Mouse (Mus musculus): ENCODE measurements at regions not wholly inside any gene's neighbourhood (a gene's known extent, or its start where the extent isn't known, plus 50 kb on each side); places are given as distances from the start of the nearest gene placed in this dataset.

DNA sequence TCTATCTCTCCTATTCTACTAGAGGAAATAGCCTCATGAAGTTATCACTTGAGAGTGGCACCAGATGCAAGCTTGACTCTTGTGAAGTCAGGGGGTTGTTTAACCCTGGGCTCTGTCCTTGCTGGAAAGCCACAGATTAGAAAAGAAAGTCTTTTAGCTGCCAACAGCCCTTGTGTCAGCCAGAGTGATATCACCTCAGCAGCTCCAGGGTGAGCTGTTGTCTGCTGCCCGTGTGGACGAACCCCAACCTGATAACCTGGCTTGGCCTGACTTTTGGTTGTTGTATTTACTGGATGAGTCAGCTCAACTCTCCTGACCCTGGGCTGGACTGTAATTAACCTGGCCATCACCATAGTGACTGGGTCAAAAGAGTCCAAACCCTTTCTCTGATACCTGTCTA lies 88.6 kb upstream of the Serbp1 start:
- no peak for DNase-seq

DNA sequence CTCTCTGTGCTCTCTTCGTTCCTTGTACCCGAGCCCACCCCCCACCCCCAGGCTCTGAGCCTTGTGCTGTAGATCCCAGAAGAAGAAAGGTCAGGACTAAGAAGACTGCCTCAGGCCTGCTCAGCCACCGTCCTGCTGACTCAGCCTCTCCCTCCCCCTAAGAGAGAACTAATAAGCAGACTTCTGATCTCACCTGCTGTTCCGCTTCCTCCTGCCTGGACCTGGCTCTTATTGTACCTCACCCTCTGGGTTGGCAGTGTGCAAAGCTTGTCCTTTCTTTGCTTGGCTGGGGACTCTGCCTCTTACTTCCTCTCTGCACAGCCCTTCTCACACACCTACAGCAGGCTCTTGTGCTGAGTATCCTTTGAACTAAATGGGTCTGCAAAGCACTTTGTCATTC lies 91.3 kb upstream of the Serbp1 start:
- DNase-seq = no peak

DNA sequence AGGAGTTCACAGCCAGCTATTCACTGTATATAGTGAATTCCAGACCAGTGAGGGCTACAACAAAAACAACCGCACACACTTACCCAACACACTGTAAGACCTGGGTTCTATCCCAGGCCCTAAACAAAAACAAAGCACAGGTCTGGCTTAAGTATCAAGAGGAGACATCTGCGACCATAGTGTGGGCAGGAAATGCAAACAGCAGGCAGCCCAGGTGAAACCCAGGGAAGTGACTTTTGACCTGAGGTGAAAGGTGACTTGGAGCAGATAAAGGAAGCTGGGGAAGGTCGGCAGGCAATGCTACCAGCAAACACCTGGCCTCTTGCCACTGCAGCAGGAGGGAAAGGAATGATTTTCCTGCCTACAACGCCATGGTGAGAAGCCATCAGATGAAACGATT lies 92.0 kb upstream of the Serbp1 start:
- DNase-seq = no peak

DNA sequence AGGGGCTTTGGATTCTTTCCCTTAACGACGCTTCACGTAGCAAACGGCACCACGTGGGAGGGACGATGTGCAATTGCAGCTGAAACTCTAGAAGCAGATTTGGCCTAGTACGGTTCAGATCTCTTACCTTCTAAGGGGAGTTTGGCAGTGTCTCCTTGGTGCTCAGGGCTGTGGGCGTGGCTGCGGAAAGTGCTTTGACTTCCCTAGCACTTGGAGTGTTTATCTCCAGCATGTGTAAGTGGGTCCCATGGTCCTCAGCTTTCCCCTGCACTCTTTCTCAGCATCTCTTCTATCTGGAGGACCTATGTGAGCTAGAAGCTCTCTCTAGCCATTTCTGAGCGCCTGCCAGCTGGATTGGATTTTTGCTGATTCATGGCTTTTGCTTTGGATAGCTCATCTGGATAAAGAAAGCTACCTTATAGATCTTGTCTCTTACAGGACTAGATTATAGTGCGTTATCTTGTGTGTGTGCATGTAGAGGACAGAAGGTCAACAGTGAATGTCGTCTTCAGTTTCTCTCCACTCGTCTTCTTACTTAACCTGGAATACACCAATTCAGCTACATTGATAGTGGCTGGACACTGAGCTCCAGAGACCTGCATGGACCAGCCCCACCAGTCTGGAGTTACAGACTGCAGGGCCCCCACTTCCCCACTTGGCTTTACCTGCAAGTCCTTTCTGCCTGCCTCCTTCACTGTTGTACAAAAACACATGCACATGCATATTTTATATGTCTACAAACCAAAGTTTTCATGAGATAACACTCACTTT lies 92.8 kb upstream of the Serbp1 start:
- DNase-seq = no peak

DNA sequence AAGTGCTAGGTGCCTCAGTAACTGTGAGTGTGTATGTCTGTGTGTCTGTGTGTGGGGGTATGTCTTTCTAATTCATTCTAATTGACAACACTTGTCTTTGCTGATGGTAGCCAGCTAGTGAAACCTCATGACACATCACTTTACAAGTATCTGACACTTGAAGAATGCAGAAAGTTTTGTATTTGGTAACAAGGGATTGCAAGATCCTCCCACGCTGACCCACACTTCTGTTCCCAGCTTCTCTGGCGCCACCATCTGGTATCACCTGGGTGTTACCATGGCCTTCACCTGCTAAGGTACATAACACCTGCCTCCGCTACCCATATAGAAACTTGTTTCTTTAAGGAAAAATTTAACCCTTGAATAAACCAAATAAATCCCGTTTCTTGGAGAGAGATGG lies 95.8 kb upstream of the Serbp1 start:
- DNase-seq = peak; percentile 72

DNA sequence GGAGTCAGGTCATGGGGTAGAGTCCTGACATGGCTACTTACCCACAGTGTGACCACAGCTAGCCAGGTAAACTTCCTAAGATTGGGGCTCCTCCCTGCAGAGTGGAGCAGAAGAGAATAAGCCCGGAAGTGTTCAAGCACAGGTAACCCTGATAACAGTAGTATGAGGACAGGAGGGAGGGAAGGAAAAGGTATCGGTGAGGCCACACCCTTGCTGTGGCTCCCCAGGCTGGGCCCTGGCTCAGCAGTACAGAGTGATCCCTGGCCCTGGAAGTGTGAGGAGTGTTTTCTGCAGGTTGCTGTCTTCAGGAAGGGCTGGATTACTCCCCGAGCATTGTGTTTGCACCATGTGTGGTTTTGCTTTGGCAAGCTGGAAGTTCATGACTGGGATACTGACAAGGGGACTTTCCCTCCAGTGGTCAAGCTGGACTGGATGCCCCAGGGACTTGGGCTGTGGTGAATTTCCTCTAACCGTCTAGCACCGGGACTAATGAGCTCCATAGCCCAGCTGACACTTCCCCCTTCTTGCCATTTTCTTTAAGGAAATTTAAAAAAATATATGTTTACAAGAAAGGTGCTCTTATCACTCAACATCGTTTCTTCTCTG lies 97.2 kb upstream of the Serbp1 start:
- DNase-seq = no peak

DNA sequence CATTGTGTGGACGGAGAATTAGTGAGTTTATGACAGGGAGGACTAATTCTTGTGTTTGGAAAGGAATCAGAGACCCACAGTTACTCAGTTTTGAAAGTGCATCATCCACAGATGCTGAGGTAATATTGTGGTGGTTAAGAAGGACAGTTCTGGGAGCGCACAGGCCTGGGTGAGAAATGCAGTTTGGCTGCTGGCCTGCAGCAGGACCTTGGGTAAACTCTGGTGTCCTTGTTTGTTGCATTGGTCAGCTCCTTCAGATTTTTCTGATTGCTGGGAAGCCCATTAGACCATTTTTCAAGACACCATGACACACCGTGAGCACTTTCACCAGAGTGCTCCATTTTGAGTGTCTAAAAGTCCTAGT lies 99.0 kb upstream of the Serbp1 start:
- no peak for DNase-seq

DNA sequence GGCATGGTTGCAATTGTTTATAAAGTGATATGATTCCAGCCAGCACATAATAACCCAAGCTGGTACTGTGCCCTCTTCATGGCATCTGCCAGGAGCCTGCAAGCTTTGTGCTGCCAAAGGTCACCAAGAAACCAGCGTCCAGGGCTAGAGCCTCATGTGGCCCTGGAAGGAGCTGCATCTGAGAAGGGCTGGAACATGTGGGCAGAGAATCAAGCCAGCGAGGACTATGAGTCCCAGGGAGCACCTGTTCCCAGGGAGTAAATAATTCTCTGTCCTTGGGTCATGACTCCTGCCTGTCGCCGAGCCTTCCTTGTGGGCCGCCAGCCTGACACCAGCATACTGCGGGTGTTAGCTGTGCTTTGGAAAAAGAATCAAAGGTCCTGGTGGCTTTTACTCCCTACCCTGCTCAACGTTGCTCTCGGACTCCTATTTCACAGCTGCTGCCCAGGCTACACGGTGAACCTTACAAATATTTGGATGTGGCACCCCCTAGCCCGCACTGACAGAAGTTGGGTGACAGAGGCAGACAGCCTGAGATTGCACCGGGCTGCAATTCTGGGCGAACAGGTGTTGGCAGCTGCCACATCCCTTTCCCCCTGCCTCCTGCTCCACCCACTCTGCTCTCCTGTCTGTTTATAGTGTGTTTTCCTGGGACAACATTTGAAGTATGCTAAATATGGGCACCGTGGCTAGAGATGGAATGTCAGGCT lies 99.5 kb upstream of the Serbp1 start:
- peak; percentile 52 for DNase-seq

DNA sequence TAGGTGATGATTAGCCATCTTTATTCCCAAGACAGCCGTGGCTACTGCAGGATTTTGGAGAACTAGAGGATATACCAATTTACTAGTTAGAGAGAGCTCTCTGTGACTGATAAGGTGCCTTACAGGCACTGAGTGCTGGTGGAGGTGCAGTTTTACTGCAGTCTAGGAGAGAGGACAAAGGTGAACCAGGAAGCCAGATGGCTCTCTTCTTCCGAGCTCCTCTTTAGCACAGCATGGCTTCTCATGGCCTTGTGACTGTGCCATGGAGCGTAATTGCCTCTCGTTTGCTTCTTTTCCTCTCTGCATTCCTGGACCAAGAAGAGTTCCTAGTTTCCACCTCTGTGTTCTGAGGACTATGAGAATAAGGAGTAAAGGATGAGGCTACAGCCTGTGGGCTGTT lies 100.2 kb upstream of the Gadd45a start:
- peak; percentile 74 for DNase-seq

DNA sequence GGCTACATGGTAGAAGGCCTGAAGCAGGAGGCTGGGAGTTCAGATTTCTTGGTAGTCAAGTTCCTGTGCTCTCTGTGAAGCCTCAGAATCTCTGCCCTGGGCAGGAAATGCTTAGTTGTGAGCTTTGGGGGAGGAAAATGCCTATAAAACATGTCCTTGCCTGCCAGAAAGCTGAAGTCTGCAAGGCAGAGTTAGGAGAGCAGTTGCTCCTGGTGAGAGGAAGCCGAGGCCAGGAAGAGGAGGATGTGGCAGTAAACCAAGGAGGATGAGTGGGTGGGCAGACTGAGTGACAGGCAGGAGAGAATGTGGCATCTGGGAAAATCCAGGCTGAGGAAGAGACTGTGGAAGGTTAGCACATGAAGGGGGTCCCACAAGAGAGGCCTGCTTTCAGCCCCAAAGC lies 97.7 kb upstream of the Gadd45a start:
- no peak for DNase-seq

DNA sequence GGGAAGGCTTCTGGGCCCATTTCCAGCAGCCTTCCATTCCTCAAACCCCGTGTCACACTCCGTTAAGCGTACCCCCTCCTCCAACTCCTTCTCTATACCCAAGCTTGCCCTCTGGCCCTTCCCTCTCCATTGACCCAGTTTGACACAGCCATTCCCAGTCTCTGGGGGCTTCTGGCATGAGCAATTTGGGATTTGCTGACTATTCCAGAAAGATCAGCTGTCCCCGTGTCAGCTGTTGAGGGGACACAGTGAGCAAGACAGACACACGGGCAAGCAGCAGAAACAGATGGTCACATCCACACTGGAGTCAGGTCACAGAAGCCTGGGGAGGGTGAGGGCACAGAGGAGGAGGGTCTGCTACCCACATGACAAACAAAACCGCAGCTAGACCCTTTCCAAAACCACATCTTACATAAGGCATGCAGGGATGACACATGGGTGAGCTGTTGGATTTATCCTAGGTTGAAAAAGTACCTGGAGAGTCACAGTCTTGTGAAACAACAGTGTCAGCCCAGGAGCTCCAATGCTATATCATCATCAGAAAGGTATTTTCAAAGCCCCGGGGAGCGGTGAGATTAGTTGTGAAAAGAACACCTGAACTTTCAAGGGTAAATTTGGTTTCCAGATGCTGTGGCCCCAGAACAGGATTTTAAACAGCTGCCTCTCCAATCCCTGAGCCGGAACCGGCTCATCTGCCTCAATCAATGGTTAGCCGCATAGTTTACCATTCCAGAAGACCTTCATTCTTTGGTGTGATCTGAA lies 93.5 kb upstream of the Gadd45a start:
- no peak for DNase-seq

DNA sequence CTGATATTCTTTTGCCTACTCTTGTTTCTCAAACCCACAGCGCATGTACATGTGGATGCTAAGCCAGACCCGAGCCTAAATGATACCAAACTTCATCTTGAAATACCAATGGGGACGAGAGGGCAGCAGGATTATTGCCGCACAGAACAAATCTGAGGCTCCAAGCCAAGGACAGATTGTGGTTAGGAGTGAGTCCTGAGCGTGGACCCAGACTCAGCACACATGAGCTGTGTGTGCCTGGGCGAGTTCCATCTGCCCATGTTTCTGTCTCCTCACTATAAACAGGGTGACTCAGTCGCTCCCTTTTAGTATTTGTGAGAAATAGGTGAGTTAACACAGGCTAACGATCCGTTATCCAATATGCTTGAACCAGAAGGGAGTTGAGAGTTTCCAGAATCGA lies 92.4 kb upstream of the Gadd45a start:
- DNase-seq = peak; percentile 41

DNA sequence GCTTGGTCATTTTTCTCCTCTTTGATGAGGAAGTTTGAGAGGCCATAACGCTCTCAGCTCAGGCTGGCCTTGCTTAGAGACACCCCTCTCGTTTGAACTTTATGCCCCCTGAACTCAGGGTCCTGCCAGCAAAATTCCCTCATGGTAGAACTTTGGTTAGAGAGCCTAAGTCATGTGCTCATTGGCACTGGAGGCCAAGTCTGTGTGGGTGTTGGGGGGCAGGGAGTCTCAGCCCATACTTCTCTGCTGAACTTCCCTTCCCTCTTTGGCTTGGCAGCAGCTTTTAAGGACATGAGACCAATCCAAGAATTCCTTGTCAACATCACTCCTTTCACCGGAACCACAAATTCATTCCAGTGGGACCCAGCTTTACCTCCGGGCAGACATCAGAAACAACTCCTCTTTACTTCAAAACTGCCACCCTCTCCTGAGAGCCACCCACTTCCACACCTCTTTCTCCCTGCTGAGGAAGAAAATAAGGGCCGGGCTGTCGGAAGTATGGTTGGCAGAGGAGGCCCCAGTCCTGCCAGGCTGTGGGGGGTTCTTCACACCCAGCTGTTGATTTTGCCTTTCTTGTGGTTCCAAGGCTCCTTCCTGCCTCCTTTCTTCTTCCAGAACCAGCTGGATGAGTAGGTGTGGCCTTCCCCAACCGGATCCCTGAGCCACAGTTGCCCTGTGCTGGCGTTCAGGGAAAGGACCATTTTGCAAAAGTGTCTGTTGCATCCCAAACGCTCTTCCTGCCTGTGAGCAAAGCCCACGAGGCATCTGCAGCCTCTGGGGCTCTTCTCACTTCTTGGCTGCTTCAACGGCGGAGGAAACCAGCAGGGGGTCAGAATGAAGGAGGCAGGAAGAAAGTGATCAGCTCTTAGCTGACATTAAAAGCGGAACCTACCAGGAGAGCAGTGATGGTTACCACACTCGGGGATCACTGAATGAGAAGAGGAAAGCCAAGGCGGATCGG lies 91.5 kb upstream of the Gadd45a start:
- no peak for DNase-seq

DNA sequence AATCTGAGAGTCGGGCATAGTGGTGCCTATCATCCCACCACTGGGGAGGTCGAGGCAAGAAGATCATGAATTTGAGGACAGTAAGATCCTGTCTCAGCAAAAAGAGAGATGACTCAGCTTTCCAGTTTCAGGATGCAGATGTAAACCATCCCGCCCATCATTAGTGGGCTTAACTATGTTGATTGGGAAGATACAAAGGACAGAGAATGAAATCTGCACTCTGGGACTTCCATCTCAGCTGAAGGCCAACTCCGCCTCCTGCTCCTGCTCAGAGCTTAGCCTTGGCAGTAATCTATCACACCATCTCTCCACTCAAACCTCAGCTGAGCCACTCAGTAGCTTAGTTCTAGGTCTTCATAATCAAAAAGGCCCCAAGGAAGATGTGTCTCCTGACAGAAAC lies 90.5 kb upstream of the Gadd45a start:
- DNase-seq = no peak

DNA sequence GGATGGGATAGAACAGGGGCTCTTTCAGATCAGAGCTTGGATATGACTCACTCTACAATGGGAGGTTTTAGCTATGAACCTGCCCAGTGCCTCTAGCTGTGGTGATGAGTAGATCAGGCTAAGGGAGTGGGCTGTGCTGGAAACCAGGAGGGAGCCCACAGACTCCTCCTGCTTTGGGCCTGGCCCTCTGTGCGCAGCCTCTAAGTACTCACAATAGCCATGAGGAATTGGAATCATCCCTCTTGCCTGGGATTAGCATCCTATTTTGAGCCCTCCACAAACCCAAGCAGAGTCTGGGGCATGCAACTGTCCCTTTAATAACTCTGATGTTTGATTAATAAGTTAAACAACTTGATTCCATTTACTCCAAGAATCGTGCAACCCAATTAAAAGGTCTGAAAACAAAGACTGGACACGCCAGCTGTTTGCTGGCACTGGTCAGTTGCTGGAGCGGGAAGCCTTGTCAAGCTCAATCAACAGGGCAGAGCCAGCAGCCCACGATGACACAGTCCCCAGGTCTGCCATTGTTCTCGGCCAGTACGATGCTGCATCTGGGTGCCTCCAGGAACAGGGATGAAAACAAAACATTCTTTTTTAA lies 88.6 kb upstream of the Gadd45a start:
- DNase-seq = no peak

DNA sequence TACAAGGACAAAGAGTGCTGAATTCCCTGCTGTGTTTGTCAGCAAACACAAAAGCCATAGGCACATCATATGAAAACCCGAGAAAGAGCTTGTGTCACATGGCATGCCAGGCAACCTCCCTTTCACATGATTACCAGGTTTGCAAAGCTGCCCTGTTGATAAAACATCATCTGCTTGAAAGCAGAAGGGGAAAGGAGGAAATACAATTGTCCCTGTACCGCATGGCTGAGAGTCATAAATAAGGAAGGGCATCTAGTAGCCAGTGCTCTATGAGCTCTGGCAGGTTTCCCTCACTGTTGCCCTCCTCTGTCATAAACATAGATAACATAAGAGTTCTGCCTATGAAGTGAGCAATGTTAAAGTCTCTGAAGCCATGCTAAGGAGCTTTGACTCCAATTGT lies 86.8 kb upstream of the Gadd45a start:
- DNase-seq = no peak

DNA sequence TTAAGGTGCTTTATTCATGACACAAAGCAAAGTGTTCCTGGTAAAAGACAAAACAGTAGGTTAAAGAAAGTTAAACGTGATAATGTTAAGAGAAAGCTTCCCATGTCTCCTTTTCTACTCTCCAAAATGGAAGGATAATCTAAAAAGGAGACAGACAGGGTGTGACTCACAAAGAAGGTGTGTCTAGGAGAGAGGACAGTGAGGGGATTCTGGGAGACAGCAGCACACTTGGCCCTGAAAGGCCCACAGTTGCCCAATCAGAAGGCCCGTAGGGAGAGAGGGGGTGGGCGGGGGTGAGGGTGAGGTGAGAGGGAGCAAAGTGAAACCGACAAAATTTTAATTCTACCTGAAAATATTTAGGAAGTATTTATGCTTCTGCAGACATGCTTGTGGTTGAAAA lies 85.8 kb upstream of the Gadd45a start:
- no peak for DNase-seq

DNA sequence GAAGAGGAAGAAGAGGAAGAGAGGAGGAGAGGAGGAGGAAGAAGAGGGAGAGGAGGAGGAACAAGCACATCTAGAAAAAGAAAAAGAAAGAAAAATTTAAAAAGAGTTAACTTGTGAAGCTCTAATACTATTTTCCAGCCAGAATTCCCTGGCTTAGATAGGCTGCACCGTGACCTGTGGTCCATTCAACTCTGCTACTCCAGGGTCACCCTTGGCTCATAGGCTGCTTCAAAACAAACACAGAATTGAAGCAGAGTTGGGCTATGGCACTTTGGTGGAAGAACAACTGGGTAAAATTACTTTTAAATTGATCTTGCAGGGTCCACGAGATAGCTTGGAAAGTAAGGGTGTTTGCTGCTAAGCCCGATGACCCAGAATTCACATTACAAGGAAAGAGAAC lies 79.0 kb upstream of the Gadd45a start:
- no peak for DNase-seq

DNA sequence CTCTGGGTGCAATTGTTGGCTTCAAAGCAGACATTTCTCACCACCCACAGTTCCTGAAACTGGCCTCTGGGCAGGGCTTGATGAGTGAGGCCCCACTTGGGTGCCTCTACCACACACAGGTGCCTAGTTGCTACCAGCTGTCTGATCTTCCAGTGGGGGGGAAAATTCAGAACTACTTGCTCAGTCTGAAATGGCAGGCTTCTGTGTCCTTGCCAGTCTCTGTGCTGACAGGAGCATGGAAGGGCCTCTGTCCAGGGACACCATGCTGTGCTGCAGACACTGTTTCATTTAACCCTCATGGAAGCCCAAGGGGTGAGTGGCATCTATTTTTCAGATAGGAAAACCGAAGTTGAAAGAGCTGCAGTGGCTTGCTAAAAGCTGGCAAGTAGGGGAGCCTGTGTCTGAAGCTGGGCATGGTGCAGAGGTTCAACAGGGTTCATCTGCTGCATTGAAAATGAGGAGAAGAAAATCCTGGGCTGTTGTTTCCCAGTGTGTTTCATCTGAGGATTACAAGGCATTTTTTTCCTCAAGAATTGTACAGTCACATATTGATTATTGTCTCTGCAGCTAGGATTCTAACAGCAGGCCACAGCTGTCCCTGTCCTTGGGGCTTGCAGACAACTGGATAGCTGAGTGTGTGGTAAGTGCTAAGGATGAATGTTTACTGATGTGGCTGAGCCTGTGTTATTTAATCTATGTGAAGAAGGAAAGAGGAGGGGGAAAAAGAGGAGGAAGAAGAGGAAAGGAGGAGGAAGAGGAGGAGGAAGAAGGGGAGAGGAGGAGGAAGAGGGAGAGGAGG lies 78.4 kb upstream of the Gadd45a start:
- no peak for DNase-seq

DNA sequence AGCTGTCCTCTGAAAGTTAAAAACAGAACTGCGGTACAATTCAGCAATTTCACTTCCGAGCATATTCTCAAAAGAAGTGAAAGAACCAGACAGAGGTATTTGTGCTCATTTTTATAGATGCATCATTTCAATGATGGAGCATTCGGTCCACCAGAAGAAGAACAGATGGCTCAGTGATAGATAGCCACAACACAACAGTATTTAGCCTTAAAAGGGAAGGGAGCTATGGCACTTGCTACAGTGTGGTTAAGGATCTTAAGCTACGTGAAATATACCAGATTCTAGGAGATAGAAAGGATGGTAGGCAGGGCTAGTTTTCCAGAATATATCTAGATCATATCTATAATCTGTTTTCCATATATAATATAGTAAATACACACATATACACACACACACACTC lies 77.5 kb upstream of the Gadd45a start:
- DNase-seq = no peak

DNA sequence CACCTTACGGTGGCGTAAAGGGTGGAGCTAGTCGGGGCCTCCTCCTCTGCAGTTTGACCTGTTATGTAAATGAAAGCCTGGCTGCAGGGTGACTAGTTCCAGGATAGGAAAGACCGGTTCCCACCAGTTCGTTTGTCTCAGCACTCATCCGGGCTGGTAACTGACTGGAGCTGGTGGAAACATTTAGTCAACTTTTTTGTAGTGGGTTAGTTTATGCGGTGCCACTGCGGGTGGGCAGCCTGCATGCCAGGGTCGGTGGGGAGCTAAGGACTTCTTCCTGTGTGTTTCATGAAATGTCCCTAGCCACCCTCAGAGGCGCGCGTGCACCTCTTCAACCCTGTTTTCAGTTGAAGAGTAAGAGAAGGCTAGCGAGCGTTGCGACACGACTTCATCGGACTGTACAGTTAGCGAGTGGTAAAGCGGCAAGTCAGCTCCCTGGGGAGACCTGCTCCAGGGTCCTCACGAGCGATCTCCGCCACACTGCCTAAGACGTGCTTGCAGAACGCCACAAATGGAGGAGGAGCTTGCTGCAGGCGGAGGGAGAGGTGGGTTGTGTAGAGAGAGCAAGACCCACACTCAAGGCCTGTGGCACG lies 76.5 kb upstream of the Gadd45a start:
- DNase-seq = no peak

Measured in cerebellum, adult 9-10 months (tissue).